Mouse (Mus musculus): ENCODE measurements around the gene Gm49322.

The Gm49322 gene

DNA sequence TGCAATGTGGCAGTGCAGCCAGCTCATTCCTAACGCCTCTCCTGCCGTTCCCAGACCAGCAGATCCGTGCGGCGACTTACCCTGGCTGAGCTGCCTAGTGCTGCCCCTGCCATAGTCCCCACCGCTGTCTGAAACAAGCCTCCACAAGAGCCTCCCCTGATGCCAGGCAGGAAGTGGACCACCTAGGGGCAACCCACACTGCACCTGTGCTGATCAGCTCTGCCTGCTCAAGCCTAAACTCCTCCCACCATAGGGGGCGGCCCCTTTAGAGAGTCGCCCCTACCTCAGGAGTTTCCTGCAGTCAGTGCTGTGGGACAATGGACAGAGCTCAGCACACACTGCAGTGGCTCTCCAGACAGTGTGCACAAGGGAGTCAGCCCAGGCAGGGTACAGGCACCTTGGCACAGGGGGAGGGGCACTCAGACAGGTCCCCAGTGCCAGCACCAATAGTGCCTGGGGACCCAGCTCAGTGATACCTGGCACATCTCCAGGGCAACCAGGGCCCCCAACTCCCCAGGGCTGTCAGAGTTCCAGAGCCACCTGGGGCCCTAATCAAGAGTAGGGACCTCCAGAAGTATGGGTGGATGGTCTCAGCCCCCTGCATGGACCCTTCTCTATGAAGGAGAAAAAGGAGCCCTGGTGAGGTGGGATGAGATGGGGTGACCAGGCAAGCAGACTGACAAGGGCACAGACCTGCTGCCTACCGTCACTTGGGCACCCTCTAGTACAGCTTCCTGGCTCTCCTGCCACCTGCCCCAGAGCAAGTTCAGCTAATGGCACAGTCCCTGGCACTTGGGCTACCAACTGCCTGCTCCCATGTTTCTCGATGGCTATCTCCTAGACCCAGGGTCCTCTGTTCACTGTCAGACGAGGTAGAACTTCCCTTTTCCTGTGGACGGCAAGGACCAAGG, 20.9 kb upstream of the Gm49322 start:
- no peak for DNase-seq

GRCm38 (mm10) chr10:80585581-80585980, 20.2 kb upstream of the Gm49322 start:
- no peak for DNase-seq

DNA sequence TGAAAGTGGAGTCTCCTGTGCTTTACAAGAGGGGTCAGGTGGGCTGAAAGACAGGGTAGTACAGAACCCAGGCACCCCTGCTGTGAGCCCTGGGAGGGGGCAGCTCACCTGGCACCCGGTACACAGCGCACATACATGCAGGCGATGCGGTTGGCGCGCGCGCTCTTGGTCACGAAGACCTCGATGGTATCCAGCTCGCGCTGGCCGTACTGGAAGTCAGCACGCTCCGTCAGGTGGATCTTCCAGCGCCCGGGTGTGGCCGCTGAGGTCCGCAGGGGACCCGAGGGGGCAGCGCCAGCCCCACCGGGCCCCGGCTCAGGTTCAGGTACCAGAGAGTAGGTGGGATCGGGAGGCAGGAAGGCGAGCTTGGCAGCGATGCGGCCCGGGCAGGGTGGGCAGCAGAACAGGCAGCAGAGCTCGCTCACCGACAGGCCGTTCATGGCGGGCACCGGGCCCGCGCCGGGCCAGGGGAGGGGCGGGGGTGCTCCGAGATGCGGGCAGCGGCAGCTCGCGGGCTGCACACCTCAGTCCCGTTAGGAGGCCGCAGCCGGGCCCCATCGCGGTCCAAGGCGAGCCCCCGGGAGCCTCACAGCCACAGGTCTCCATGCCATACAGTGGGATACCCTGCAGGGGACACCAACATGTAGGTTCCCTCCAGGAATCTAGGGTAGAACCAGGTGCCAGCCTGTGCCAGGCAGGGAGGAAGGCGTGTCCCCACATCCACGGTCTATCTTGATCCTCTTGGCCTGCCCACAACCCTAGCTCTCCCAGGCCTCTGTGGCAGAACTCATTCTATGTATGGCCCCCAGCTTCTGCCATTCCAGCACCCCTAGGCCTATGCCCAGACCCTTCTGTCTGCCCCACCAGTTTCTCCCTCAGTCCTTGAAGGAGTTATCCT, 19.2 kb upstream of the Gm49322 start:
- no peak for DNase-seq

GRCm38 (mm10) chr10:80587305-80587657, 18.5 kb upstream of the Gm49322 start:
- no peak for DNase-seq

GRCm38 (mm10) chr10:80589127-80589878, 16.5 kb upstream of the Gm49322 start:
- peak; percentile 80 to 84 for DNase-seq

DNA sequence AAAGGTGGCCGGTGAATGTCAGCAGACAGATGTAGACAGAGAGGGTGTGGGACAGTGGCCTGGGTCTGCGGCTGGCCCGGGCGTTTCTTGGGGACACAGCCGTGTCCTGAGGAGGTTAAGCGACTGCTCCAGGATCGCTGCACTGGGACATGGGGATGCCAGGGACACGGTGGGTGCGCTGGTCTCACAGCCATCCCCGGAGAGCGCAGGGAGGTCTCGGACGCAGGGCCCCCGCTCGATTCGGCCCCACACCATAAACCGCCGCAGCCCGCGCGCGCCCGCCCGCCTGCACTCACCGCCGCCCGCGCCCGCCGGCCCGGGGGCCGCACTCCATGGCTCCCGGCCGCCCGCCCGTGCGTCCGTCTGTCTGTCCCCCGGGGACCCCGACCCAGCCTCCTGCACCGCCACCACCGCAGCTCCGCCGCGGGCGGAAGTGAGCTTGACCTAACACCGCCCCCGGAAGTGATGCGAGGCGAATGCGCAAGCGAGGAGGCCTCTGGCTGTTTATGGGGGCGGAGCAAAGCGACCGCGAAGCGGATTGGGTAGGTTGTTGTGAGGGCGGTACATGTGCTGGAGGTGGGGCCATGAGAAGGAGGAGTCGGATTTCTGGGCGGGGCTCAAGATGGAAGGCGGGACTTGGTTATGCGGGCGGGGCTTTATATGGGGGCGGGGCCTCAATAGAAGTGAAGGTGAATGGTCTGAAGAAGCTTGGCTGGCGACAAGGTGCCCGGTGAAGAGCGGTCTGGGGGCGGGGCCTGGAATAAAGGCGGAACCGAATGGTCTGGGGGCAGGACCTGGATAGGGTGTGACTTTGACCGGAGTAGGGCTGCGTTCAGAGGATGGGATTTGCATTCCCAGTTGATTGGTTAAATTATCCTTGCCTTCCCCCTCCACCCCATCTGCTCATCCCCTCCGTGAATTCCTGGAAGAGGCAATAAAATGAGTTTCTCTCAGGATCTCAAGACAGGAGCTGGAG, 15.7 kb upstream of the Gm49322 start, which contains the start of gene Abhd17a:
TSS of gene Abhd17a (minus strand) at position 463 of the 976 bp plus-strand sequence.
- DNase-seq = peak; percentile 96 to 97

- no peak for DNase-seq
Observed at GRCm38 (mm10) chr10:80596318-80596717, 9.5 kb upstream of the Gm49322 start.

DNA sequence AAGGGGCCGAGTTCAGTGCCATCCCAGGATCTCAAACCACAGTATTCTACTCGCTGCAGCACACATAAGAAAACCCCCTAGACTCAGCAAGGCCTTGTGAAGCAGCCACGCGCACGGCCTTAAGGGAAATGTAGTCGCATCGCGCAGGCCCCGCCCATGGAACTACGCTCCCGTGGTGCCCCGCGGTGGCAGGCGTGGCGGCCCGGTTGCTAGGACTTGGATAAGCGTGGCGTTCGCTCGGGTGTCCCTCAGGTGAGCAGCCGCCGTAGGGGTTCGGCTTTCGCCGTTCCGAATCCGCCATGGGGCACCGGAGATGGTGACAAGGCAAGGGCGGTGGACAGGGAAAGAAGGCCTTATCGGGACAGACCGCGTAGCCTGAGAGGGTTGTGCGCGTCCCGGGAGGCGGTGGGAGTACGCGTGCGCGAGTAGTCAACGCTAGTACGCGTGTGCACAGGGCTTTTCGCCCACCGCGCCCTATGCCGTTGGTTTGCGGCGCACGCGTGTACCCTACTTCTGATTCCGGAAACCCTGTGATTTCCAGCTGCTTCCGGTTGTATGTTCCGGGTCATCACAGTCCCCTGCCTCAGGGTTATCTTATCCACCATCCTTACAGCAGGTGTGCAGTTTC, 3.0 kb upstream of the Gm49322 start, which contains the start of the genes Scamp4 and Adat3:
TSS of gene Scamp4 (plus strand) at position 175 of the 628 bp plus-strand sequence.
TSS of gene Adat3 (plus strand) at position 183 of the 628 bp plus-strand sequence.
- peak; percentile 97 to 98 for DNase-seq

GRCm38 (mm10) chr10:80603364-80603763, 2.5 kb upstream of the Gm49322 start:
- no peak for DNase-seq

- peak; percentile 75 to 76 for DNase-seq
Observed at GRCm38 (mm10) chr10:80604001-80604509, 1.8 kb upstream of the Gm49322 start.

GRCm38 (mm10) chr10:80604988-80605387, 833 bp upstream of the Gm49322 start:
- no peak for DNase-seq

- no peak for DNase-seq
Observed at GRCm38 (mm10) chr10:80606306-80606705, 485 bp downstream of the Gm49322 start.

DNA sequence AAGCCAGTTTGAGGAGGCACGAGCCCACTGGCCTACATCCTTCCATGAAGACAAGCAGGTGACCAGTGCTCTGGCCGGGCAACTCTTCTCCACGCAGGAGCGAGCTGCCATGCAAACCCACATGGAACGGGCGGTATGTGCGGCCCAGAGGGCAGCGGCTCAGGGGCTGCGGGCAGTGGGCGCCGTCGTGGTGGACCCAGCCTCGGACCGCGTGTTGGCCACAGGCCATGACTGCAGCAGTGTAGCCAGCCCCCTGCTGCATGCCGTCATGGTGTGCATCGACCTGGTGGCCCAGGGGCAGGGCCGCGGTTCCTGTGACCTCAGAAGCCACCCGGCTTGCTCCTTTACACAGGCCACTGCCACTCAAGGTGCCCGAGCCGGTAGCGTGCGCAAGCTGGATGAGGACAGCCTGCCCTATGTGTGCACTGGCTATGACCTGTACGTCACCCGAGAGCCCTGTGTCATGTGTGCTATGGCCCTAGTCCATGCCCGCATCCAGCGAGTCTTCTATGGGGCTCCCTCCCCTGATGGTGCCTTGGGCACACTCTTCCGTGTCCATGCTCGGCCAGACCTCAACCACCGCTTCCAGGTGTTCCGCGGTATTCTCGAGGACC, 1.0 kb downstream of the Gm49322 start:
- no peak for DNase-seq

- no peak for DNase-seq
Observed at GRCm38 (mm10) chr10:80608435-80608834, 2.6 kb downstream of the Gm49322 start.

GRCm38 (mm10) chr10:80609269-80609924, 3.6 kb downstream of the Gm49322 start:
- DNase-seq = no peak

- DNase-seq = no peak
Observed at GRCm38 (mm10) chr10:80610116-80610785, 4.4 kb downstream of the Gm49322 start.

GRCm38 (mm10) chr10:80611024-80611423, 5.2 kb downstream of the Gm49322 start:
- DNase-seq = peak; percentile 78

- DNase-seq = peak in 1 of 2 experiments; percentile 31
Observed at GRCm38 (mm10) chr10:80611905-80612304, 6.1 kb downstream of the Gm49322 start.

GRCm38 (mm10) chr10:80613821-80614220, 8.0 kb downstream of the Gm49322 start:
- no peak for DNase-seq

All from B cell, adult 2 months (primary cell).